Mouse (Mus musculus): ENCODE results near the gene Prmt2.

GRCm38 (mm10) chr10:76250870-76251269 lies 13.2 kb upstream of the Prmt2 start:
- TF ChIP-seq CTCF (IDR thresholded peaks at IDR 0.05) (no peak), EP300 (IDR thresholded peaks at IDR 0.05) (no peak)
